Mouse (Mus musculus): Measurements from ENCODE around the gene Ror1. TPM values are rescaled to one million over a fixed set of nuclear protein-coding genes. Genes with fewer than 3 reads are reported as not detected.

Gene Ror1
- polyA plus RNA-seq, 1 experiment, result 0.12 TPM

DNA sequence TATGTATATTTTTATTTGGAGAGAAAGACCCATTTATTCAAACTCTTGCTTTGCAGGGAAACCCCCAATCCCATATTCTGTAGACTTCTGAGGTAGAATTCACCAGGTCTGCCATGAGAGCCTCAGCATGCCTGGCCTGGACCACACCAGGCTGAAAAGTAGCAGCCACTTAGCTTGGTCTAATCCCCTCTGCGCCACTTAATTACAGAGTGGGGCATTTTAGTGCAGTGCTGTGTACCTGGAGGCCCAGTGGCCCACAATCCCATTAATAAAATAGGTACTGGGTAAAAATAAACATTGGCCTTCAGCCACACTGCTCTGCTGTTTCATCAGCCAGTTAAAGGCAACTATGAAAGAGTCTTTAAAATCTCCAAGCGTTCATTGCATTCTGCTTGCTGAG is 239.6 kb downstream of the Ror1 start:
- H3K27ac ChIP-seq (ENCODE audit: control insufficient read depth, insufficient read depth, low read depth, low read length), result no peak overlapping the region
- no peak for TF ChIP-seq CTCF (IDR thresholded peaks at IDR 0.05; ENCODE audit: control insufficient read depth, insufficient read depth, insufficient replicate concordance, low read depth, low read length)
- no peak for TF ChIP-seq POLR2A (IDR thresholded peaks at IDR 0.05; ENCODE audit: control insufficient read depth, low read depth, low read length)
- H3K36me3 ChIP-seq (ENCODE audit: control insufficient read depth, insufficient read depth, low read length), result no peaks in the 10 kb centered on the region
- no peak overlapping the region for H3K4me3 ChIP-seq (ENCODE audit: control insufficient read depth, low read depth, low read length)
- no peaks in the 10 kb centered on the region for H3K4me1 ChIP-seq (ENCODE audit: control insufficient read depth, insufficient read depth, low read length)
- H3K27me3 ChIP-seq (ENCODE audit: control insufficient read depth, insufficient read depth, low read length), result no peaks in the 10 kb centered on the region

DNA sequence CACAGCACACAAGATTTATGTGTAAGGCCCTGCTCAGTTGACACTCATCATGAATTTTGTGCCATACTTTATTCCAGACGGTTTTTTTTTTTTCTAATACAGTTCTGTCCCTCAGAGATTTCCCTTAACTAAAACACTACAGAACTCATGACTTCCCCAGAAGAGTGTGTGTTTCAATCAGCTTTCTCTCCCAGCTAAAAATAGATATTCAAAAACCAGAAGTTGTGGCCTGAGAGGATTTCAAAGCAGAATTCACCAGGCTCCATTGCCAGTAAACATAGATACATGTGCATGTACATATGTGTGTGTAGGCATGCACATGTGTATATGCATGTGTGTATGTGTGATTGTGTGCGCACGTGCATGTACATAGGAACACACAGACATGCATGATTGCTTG is 252.2 kb downstream of the Ror1 start:
- Histone ChIP-seq H3K36me3 (ENCODE audit: control insufficient read depth, insufficient read depth, low read length) (no peaks in the 10 kb centered on the region), H3K4me1 (ENCODE audit: control insufficient read depth, insufficient read depth, low read length) (no peaks in the 10 kb centered on the region), H3K27ac (ENCODE audit: control insufficient read depth, insufficient read depth, low read depth, low read length) (no peak overlapping the region), H3K4me3 (ENCODE audit: control insufficient read depth, low read depth, low read length) (no peak overlapping the region), H3K27me3 (ENCODE audit: control insufficient read depth, insufficient read depth, low read length) (no peaks in the 10 kb centered on the region)
- TF ChIP-seq CTCF (IDR thresholded peaks at IDR 0.05; ENCODE audit: control insufficient read depth, insufficient read depth, insufficient replicate concordance, low read depth, low read length) (no peak), POLR2A (IDR thresholded peaks at IDR 0.05; ENCODE audit: control insufficient read depth, low read depth, low read length) (no peak)

DNA sequence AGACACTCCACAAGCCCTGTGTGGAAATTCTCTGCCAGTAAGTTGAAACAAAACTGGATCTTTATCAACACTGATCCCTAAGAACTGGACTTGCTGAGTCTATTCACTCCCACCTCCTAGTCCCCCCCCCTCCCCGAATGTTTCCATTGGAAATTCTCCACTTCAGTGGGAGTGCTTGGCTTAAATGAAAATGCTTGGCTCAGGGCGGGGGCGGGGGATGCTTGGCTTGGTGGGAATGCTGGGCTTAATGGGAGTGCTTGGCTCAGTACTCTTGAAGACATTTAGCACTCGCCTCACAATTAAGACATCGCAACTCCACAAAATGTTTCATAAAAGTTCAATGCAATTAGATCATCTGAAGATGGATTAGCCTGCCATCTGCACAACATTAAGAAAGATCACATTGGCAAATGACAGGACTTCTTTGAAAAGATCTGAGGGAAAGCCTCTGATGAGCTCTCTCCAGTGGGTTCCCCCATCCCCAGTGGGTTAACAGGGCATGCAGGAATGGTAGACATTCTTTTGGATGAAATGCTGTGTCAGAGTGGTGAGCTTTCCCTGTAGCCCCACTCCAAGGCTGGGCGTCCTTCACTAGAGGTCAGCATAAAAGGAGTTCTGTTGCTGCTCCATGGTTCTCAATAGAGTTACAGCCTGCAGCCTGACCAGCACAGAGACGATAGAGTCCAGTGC is 254.7 kb downstream of the Ror1 start:
- Histone ChIP-seq H3K27me3 (ENCODE audit: control insufficient read depth, insufficient read depth, low read length) (no peaks in the 10 kb centered on the region), H3K27ac (ENCODE audit: control insufficient read depth, insufficient read depth, low read depth, low read length) (no peak overlapping the region), H3K4me3 (ENCODE audit: control insufficient read depth, low read depth, low read length) (no peak overlapping the region), H3K36me3 (ENCODE audit: control insufficient read depth, insufficient read depth, low read length) (no peaks in the 10 kb centered on the region), H3K4me1 (ENCODE audit: control insufficient read depth, insufficient read depth, low read length) (no peaks in the 10 kb centered on the region)
- TF ChIP-seq CTCF (IDR thresholded peaks at IDR 0.05; ENCODE audit: control insufficient read depth, insufficient read depth, insufficient replicate concordance, low read depth, low read length) (no peak), POLR2A (IDR thresholded peaks at IDR 0.05; ENCODE audit: control insufficient read depth, low read depth, low read length) (no peak)

DNA sequence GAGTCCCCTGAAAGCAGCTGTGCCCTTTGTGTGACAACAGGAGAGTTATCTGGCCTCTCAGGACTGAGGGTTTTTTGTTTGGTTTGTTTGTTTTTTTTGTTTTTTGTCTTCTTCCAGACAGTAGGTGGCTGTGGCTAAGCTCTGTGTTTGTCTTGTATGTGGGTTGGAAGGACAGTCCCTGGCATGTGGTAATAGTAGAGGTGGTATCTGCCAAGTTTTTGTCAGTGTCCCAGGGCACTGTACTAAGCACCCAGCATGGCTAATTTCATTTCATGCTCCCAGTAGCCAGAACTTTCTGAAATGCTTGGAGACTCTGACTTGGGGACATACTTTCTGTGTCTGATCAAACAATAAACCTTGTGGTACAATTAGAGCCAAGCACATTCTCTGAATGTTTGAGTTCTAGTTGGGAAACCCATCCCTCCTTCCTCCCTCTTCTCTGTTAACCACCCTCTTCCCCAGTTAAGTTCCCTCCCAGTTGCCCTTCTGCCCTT is 256.3 kb downstream of the Ror1 start:
- no peak for TF ChIP-seq CTCF (IDR thresholded peaks at IDR 0.05; ENCODE audit: control insufficient read depth, insufficient read depth, insufficient replicate concordance, low read depth, low read length)
- no peak for TF ChIP-seq POLR2A (IDR thresholded peaks at IDR 0.05; ENCODE audit: control insufficient read depth, low read depth, low read length)
- H3K27ac ChIP-seq (ENCODE audit: control insufficient read depth, insufficient read depth, low read depth, low read length), result no peak overlapping the region
- H3K27me3 ChIP-seq (ENCODE audit: control insufficient read depth, insufficient read depth, low read length), result no peaks in the 10 kb centered on the region
- H3K4me1 ChIP-seq (ENCODE audit: control insufficient read depth, insufficient read depth, low read length), result no peaks in the 10 kb centered on the region
- no peaks in the 10 kb centered on the region for H3K36me3 ChIP-seq (ENCODE audit: control insufficient read depth, insufficient read depth, low read length)
- no peak overlapping the region for H3K4me3 ChIP-seq (ENCODE audit: control insufficient read depth, low read depth, low read length)

DNA sequence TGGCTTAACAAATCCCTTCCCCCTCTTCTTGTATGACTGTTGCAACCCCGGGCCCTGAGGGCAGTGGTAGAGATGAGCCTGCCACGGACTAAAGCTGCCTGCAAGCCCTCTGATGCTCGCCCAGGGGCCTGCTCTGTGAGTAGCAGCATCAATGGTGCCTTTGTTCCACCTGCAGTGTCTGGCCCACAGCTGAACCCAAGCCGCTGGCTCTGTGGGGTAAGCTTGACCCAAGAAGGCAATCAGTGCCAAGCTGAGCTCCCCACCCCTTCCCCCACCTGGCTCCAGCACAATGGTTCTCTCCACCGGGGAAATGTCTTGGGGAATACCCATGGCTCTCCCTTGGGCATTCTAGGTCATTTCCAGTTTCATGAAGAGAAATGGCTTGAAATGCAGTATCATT is 260.0 kb downstream of the Ror1 start:
- Histone ChIP-seq H3K27ac (ENCODE audit: control insufficient read depth, insufficient read depth, low read depth, low read length) (no peak overlapping the region), H3K4me1 (ENCODE audit: control insufficient read depth, insufficient read depth, low read length) (no peaks in the 10 kb centered on the region), H3K36me3 (ENCODE audit: control insufficient read depth, insufficient read depth, low read length) (no peaks in the 10 kb centered on the region), H3K27me3 (ENCODE audit: control insufficient read depth, insufficient read depth, low read length) (no peaks in the 10 kb centered on the region), H3K4me3 (ENCODE audit: control insufficient read depth, low read depth, low read length) (no peak overlapping the region)
- TF ChIP-seq POLR2A (IDR thresholded peaks at IDR 0.05; ENCODE audit: control insufficient read depth, low read depth, low read length) (no peak), CTCF (IDR thresholded peaks at IDR 0.05; ENCODE audit: control insufficient read depth, insufficient read depth, insufficient replicate concordance, low read depth, low read length) (no peak)

DNA sequence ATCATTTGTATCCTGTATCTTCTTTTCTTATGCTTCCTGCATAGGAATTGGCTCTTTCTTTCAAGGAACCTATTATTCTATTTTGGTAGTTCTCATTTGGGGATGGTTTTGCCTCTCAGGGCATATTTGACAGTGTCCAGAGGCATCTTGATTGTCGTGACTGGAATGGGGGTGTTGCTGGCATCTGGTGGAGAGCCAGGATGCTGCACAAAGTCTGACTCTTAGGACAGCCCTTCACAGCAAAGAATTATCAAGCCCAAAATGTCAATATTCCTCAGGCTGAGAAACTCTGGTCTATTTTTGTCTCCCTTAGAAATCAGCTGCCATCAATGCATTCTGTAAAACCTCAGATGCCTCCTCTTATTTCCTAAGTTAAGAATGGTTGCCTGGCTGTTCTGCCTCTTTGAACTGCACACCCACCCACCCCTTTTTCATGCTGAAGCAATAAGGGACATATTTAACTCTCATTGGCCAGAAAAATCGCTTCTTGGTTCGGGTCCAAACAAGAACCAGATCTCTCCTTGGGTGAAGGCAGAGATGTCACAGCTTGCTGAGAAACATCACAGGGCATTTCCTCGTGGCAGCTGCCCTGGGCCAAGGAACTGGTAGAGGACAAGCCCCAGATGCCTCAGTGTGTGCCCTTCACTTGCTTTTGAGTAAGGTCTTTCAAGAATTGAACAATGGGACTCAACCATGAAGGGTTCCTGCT is 262.4 kb downstream of the Ror1 start:
- Histone ChIP-seq H3K4me3 (ENCODE audit: control insufficient read depth, low read depth, low read length) (no peak overlapping the region), H3K4me1 (ENCODE audit: control insufficient read depth, insufficient read depth, low read length) (no peaks in the 10 kb centered on the region), H3K27me3 (ENCODE audit: control insufficient read depth, insufficient read depth, low read length) (no peaks in the 10 kb centered on the region), H3K36me3 (ENCODE audit: control insufficient read depth, insufficient read depth, low read length) (no peaks in the 10 kb centered on the region), H3K27ac (ENCODE audit: control insufficient read depth, insufficient read depth, low read depth, low read length) (no peak overlapping the region)
- TF ChIP-seq POLR2A (IDR thresholded peaks at IDR 0.05; ENCODE audit: control insufficient read depth, low read depth, low read length), result no peak
- TF ChIP-seq CTCF (IDR thresholded peaks at IDR 0.05; ENCODE audit: control insufficient read depth, insufficient read depth, insufficient replicate concordance, low read depth, low read length), result no peak

DNA sequence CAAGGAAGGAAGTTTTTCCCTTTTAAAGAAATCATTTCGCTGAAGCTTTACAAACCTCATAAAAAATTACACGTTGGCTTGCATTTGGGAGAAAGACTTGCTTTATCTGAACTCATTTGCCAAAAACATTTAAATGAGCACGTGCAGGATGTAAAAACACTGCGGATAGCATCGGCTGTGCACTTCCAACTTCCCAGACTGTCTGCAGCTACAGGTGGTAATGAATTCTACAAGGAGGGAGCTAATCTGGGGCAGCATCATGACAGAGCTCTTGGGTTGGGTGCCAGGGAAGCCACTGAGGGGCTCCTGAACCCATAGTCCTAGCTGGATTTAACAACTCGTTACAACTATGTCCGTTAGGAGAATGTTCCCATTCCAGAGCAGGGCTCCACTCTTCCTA is 268.1 kb downstream of the Ror1 start:
- no peak overlapping the region for H3K4me3 ChIP-seq (ENCODE audit: control insufficient read depth, low read depth, low read length)
- no peaks in the 10 kb centered on the region; the same call in none of the 2 replicates for H3K4me1 ChIP-seq (ENCODE audit: control insufficient read depth, insufficient read depth, low read length)
- H3K27ac ChIP-seq (ENCODE audit: control insufficient read depth, insufficient read depth, low read depth, low read length), result no peak overlapping the region
- H3K36me3 ChIP-seq (ENCODE audit: control insufficient read depth, insufficient read depth, low read length), result no peaks in the 10 kb centered on the region
- H3K27me3 ChIP-seq (ENCODE audit: control insufficient read depth, insufficient read depth, low read length), result no peaks in the 10 kb centered on the region
- TF ChIP-seq CTCF (IDR thresholded peaks at IDR 0.05; ENCODE audit: control insufficient read depth, insufficient read depth, insufficient replicate concordance, low read depth, low read length) (no peak), POLR2A (IDR thresholded peaks at IDR 0.05; ENCODE audit: control insufficient read depth, low read depth, low read length) (no peak)
